Mouse (Mus musculus): ENCODE measurements around the gene Tagln2.

DNA sequence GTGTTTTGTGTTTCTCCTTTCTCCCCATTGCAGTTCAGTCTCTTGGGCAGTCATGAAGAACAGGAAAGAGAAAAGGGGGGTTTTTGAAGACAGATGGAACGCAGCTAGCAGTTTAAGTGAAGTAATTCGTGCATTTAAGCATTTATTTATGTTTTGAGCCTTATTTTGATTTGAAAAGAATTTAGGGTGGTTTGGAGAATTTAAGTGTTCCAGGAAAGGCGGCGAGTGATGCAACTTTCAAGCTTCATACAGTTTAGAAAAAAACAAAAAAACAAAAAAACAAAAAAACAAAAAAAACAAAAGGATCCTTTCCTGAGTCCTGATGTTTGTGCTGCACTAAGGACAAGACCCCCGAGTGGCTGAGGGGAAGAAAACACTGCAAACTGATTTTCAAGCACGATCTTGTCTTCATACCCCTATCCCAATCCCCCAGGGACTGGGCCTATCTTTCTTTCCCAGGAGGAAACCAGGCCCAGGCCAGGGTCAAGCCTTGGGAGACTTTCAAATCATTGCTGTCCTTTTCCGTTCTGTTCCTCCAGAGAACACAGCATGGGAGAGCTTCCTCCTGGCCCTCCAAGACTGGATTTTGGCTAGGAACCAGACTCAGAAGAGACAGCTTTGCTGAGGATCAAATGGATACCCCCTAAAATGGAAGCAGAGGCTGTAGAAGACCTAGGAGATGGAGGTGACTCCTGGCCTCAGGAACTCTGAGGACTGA, 14.9 kb downstream of the Tagln2 start:
- TF ChIP-seq POLR2A (IDR thresholded peaks at IDR 0.05; ENCODE audit: borderline replicate concordance, insufficient read depth, low read length): no peak
- no peak for TF ChIP-seq CTCF (IDR thresholded peaks at IDR 0.05; ENCODE audit: borderline replicate concordance, insufficient read depth, low read depth, low read length)

Measured in cerebellum, adult 2 months (tissue).